Mouse (Mus musculus) gastrocnemius, postnatal 14 days (tissue): ENCODE results near the gene Man2b1. TPM values are rescaled to one million over a fixed set of nuclear protein-coding genes. Genes with fewer than 3 reads are reported as not detected.
"Not testable (repeated sequence)": the region's sequence is repeated elsewhere in the genome, so short reads cannot be mapped to it uniquely, and the experiment has no call there.

ENCODE experiments used
- DNase-seq: peaks from one replicate; pipeline ENCODE4 v3.0.0; 2021; ENCODE audit warnings: mixed read lengths
- intact Hi-C: fragments of 180-260 bp; cut with DNase I; formaldehyde crosslinking; loops from one replicate; pipeline ENCODE4 v1.15.1; 2025; ENCODE audit warnings: low total_unique reads
- total RNA-seq, 2 experiments: library from RNA; stranded (reverse); gene quantifications; 2 replicates each; pipeline ENCODE4 v1.2.3; 2021

The Man2b1 gene
- total RNA-seq, 2 experiments from 2014 or later: 13.6 to 14.0 TPM

- DNase-seq: peak; percentile 92
- intact Hi-C loops: no loop called here
Measured at GRCm38 (mm10) chr8:85071514-85072281, 11.4 kb upstream of the Man2b1 start, which contains the start of gene Dhps. Gene Dhps, plus strand, starts transcription at chr8:85071757.

GRCm38 (mm10) chr8:85072364-85072929 lies 10.6 kb upstream of the Man2b1 start:
- DNase-seq: no peak
- intact Hi-C loops: no loop called here

- intact Hi-C loops: no loop called here
- no peak for DNase-seq
Measured at GRCm38 (mm10) chr8:85073041-85073612, 9.9 kb upstream of the Man2b1 start.

GRCm38 (mm10) chr8:85074167-85074566 lies 8.9 kb upstream of the Man2b1 start:
- intact Hi-C loops: no loop called here

GRCm38 (mm10) chr8:85074617-85075016 lies 8.5 kb upstream of the Man2b1 start:
- intact Hi-C loops: no loop called here
- DNase-seq: no peak

More at GRCm38 (mm10) chr8:85074167-85074566, 8.9 kb upstream of the Man2b1 start:
- no peak for DNase-seq

- intact Hi-C loops: no loop called here
Measured at GRCm38 (mm10) chr8:85076001-85076400, 7.1 kb upstream of the Man2b1 start.

GRCm38 (mm10) chr8:85076993-85077392 lies 6.1 kb upstream of the Man2b1 start:
- intact Hi-C loops: no loop called here
- DNase-seq: peak; percentile 77

More at GRCm38 (mm10) chr8:85076001-85076400, 7.1 kb upstream of the Man2b1 start:
- DNase-seq: no peak

- intact Hi-C loops: loop anchor here (10.0 kb wide), 2 partner anchors 95 to 315 kb away; no protein-coding TSS in a partner anchor
- DNase-seq: peak; percentile 37
Measured at GRCm38 (mm10) chr8:85080214-85080531, 2.9 kb upstream of the Man2b1 start.

- intact Hi-C loops: loop anchor here (10.0 kb wide), 2 partner anchors 94 to 314 kb away; no protein-coding TSS in a partner anchor
- no peak for DNase-seq
Measured at GRCm38 (mm10) chr8:85080532-85081215, 2.4 kb upstream of the Man2b1 start, which contains the start of gene Wdr83os. Gene Wdr83os, plus strand, starts transcription at chr8:85080740.

GRCm38 (mm10) chr8:85081216-85081555 lies 1.9 kb upstream of the Man2b1 start, which contains the start of gene Wdr83:
Gene Wdr83, minus strand, starts transcription at chr8:85081306.
- DNase-seq: peak; percentile 39
- intact Hi-C loops: loop anchor here (10.0 kb wide), 2 partner anchors 94 to 314 kb away; no protein-coding TSS in a partner anchor

GRCm38 (mm10) chr8:85082169-85082568 lies 901 bp upstream of the Man2b1 start:
- not testable (repeated sequence) for DNase-seq
- intact Hi-C loops: loop anchor here (10.0 kb wide), 2 partner anchors 93 to 313 kb away; no protein-coding TSS in a partner anchor

- intact Hi-C loops: loop anchor here (10.0 kb wide), 2 partner anchors 90 to 310 kb away; no protein-coding TSS in a partner anchor
Measured at GRCm38 (mm10) chr8:85084633-85085032, 1.6 kb downstream of the Man2b1 start.

GRCm38 (mm10) chr8:85086238-85086637 lies 3.2 kb downstream of the Man2b1 start:
- no peak for DNase-seq
- intact Hi-C loops: loop anchor here (10.0 kb wide), 2 partner anchors 89 to 309 kb away; no protein-coding TSS in a partner anchor

More at GRCm38 (mm10) chr8:85084633-85085032, 1.6 kb downstream of the Man2b1 start:
- no peak for DNase-seq

- no peak for DNase-seq
- intact Hi-C loops: loop anchor here (10.0 kb wide), 2 partner anchors 86 to 306 kb away; no protein-coding TSS in a partner anchor
Measured at GRCm38 (mm10) chr8:85088771-85089170, 5.7 kb downstream of the Man2b1 start.

- DNase-seq: no peak
- intact Hi-C loops: no loop called here
Measured at GRCm38 (mm10) chr8:85090856-85091255, 7.8 kb downstream of the Man2b1 start.

- DNase-seq: no peak
- intact Hi-C loops: no loop called here
Measured at GRCm38 (mm10) chr8:85091526-85092090, 8.5 kb downstream of the Man2b1 start.

- no peak for DNase-seq
Measured at GRCm38 (mm10) chr8:85095051-85095450, 12.0 kb downstream of the Man2b1 start.

GRCm38 (mm10) chr8:85095566-85095965 lies 12.5 kb downstream of the Man2b1 start:
- intact Hi-C loops: no loop called here
- DNase-seq: no peak

More at GRCm38 (mm10) chr8:85095051-85095450, 12.0 kb downstream of the Man2b1 start:
- intact Hi-C loops: no loop called here

GRCm38 (mm10) chr8:85096196-85096595 lies 13.1 kb downstream of the Man2b1 start:
- intact Hi-C loops: no loop called here
- DNase-seq: no peak
